Mouse (Mus musculus) brain, embryonic 14.5 days (tissue): ENCODE results near the gene Men1.

Experiments used
- CTCF ChIP-seq: fragments of 200-500 bp; IDR thresholded peaks from 2 replicates; pipeline ENCODE4 v1.5.1; 2012; ENCODE audit warnings: inconsistent platforms, mild to moderate bottlenecking, moderate library complexity, borderline replicate concordance; ENCODE audit not compliant: insufficient read depth, insufficient read length; ENCODE audit errors: extremely low read depth
- POLR2A ChIP-seq: fragments of 200-500 bp; IDR thresholded peaks from 2 replicates; pipeline ENCODE4 v1.6.1; 2012; ENCODE audit warnings: mild to moderate bottlenecking, inconsistent platforms, borderline replicate concordance; ENCODE audit not compliant: poor library complexity, insufficient read depth, insufficient read length, severe bottlenecking; ENCODE audit errors: extremely low read depth

DNA sequence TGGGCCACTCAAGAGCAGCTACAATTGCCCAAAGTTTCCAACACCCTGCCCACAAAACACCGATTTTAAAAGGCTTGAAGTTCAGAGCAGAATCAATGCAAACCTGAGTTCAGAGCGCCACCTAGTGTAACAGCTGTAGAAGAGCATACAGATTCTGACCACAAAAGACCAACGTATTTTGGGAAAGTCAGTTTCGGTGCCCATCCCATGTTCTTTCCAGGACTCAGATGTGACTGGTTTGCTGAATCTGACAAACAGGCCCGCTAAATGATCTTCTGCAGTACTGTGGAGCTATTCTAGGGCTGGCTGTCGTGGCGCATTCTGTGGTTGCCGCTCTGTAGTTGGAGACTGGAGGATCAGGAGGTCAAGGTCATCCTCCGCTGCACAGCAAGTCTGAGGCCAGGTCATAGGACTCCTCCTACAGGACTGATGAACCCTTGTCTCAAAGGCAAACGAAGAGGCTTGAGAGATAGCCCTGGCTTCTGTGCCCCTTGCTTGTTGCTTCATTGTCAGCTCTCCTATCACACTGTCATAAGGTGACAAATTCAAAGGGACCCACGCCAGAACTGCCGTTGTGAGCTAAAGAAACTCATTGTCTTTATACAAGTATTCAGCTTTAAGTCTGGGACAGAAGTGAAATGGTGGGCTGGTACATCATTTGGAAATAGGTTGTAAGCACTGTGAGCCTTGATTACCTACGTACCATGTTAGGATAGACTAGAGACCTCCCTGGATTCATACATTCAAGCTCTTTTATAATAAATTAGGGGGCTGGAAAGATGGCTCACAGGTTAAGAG is 2.9 kb upstream of the Men1 start:
- TF ChIP-seq POLR2A (no peak), CTCF (peak; percentile 81)
